Mouse (Mus musculus): Measurements from ENCODE around the gene Srgap2. TPM values are rescaled to one million over a fixed set of nuclear protein-coding genes. Genes with fewer than 3 reads are reported as not detected.

Srgap2 gene
- polyA plus RNA-seq, 1 experiment, result 0.38 TPM

GRCm38 (mm10) chr1:131437975-131438374 lies 89.2 kb downstream of the Srgap2 start:
- Histone ChIP-seq H3K4me3 (replicated peaks) (no peak overlapping the region), H3K4me1 (ENCODE audit: control insufficient read depth) (0 out of 2 replicates have a peak, but pooled peaks cover 2% of the 10 kb centered on the region), H3K36me3 (ENCODE audit: control insufficient read depth) (no peaks in the 10 kb centered on the region), H3K27me3 (ENCODE audit: control insufficient read depth) (no peaks in the 10 kb centered on the region), H3K9me3 (ENCODE audit: control insufficient read depth, low read length) (no peaks in the 10 kb centered on the region)
- no peak for TF ChIP-seq GATA1 (IDR thresholded peaks at IDR 0.05; ENCODE audit: low read length)
- TF ChIP-seq TAL1 (IDR thresholded peaks at IDR 0.05; ENCODE audit: low read length), result no peak

- Histone ChIP-seq H3K4me1 (ENCODE audit: control insufficient read depth) (peaks cover 3% of the 10 kb centered on the region), H3K36me3 (ENCODE audit: control insufficient read depth) (no peaks in the 10 kb centered on the region), H3K27me3 (ENCODE audit: control insufficient read depth) (no peaks in the 10 kb centered on the region), H3K4me3 (replicated peaks) (no peak overlapping the region), H3K9me3 (ENCODE audit: control insufficient read depth, low read length) (no peaks in the 10 kb centered on the region)
- TF ChIP-seq TAL1 (IDR thresholded peaks at IDR 0.05; ENCODE audit: low read length), result no peak
- TF ChIP-seq GATA1 (IDR thresholded peaks at IDR 0.05; ENCODE audit: low read length), result no peak
Measured at GRCm38 (mm10) chr1:131436609-131437008, 90.5 kb downstream of the Srgap2 start.

GRCm38 (mm10) chr1:131431456-131432246 lies 95.5 kb downstream of the Srgap2 start:
- Histone ChIP-seq H3K27me3 (ENCODE audit: control insufficient read depth) (no peaks in the 10 kb centered on the region), H3K36me3 (ENCODE audit: control insufficient read depth) (peaks cover 2% of the 10 kb centered on the region), H3K4me3 (replicated peaks) (no peak overlapping the region), H3K4me1 (ENCODE audit: control insufficient read depth) (peaks cover 7% of the 10 kb centered on the region), H3K9me3 (ENCODE audit: control insufficient read depth, low read length) (no peaks in the 10 kb centered on the region)
- TF ChIP-seq GATA1 (IDR thresholded peaks at IDR 0.05; ENCODE audit: low read length) (no peak), TAL1 (IDR thresholded peaks at IDR 0.05; ENCODE audit: low read length) (no peak)

GRCm38 (mm10) chr1:131427140-131427821 lies 99.9 kb downstream of the Srgap2 start:
- peaks cover 7% of the 10 kb centered on the region for H3K4me1 ChIP-seq (ENCODE audit: control insufficient read depth)
- H3K9me3 ChIP-seq (ENCODE audit: control insufficient read depth, low read length), result no peaks in the 10 kb centered on the region
- H3K4me3 ChIP-seq (replicated peaks), result no peak overlapping the region
- no peak for TF ChIP-seq TAL1 (IDR thresholded peaks at IDR 0.05; ENCODE audit: low read length)
- TF ChIP-seq GATA1 (IDR thresholded peaks at IDR 0.05; ENCODE audit: low read length), result no peak
- peaks cover 2% of the 10 kb centered on the region for H3K36me3 ChIP-seq (ENCODE audit: control insufficient read depth)
- no peaks in the 10 kb centered on the region for H3K27me3 ChIP-seq (ENCODE audit: control insufficient read depth)

- peaks cover 6% of the 10 kb centered on the region for H3K4me1 ChIP-seq (ENCODE audit: control insufficient read depth)
- TF ChIP-seq GATA1 (IDR thresholded peaks at IDR 0.05; ENCODE audit: low read length) (no peak), TAL1 (IDR thresholded peaks at IDR 0.05; ENCODE audit: low read length) (no peak)
- no peaks in the 10 kb centered on the region for H3K36me3 ChIP-seq (ENCODE audit: control insufficient read depth)
- no peaks in the 10 kb centered on the region for H3K27me3 ChIP-seq (ENCODE audit: control insufficient read depth)
- no peak overlapping the region for H3K4me3 ChIP-seq (replicated peaks)
- no peaks in the 10 kb centered on the region for H3K9me3 ChIP-seq (ENCODE audit: control insufficient read depth, low read length)
Measured at GRCm38 (mm10) chr1:131423061-131423460, 104.1 kb downstream of the Srgap2 start.

GRCm38 (mm10) chr1:131421113-131421512 lies 106.0 kb downstream of the Srgap2 start:
- Histone ChIP-seq H3K27me3 (ENCODE audit: control insufficient read depth) (no peaks in the 10 kb centered on the region), H3K4me1 (ENCODE audit: control insufficient read depth) (peaks cover 6% of the 10 kb centered on the region), H3K4me3 (replicated peaks) (no peak overlapping the region), H3K36me3 (ENCODE audit: control insufficient read depth) (no peaks in the 10 kb centered on the region), H3K9me3 (ENCODE audit: control insufficient read depth, low read length) (no peaks in the 10 kb centered on the region)
- TF ChIP-seq GATA1 (IDR thresholded peaks at IDR 0.05; ENCODE audit: low read length) (no peak), TAL1 (IDR thresholded peaks at IDR 0.05; ENCODE audit: low read length) (no peak)

GRCm38 (mm10) chr1:131420660-131421059 lies 106.5 kb downstream of the Srgap2 start:
- no peak overlapping the region for H3K4me3 ChIP-seq (replicated peaks)
- H3K4me1 ChIP-seq (ENCODE audit: control insufficient read depth), result peaks cover 6% of the 10 kb centered on the region
- no peaks in the 10 kb centered on the region for H3K9me3 ChIP-seq (ENCODE audit: control insufficient read depth, low read length)
- H3K27me3 ChIP-seq (ENCODE audit: control insufficient read depth), result no peaks in the 10 kb centered on the region
- TF ChIP-seq GATA1 (IDR thresholded peaks at IDR 0.05; ENCODE audit: low read length) (no peak), TAL1 (IDR thresholded peaks at IDR 0.05; ENCODE audit: low read length) (no peak)
- no peaks in the 10 kb centered on the region for H3K36me3 ChIP-seq (ENCODE audit: control insufficient read depth)

GRCm38 (mm10) chr1:131419307-131419706 lies 107.8 kb downstream of the Srgap2 start:
- Histone ChIP-seq H3K4me3 (replicated peaks) (no peak overlapping the region), H3K36me3 (ENCODE audit: control insufficient read depth) (no peaks in the 10 kb centered on the region), H3K9me3 (ENCODE audit: control insufficient read depth, low read length) (no peaks in the 10 kb centered on the region), H3K27me3 (ENCODE audit: control insufficient read depth) (no peaks in the 10 kb centered on the region), H3K4me1 (ENCODE audit: control insufficient read depth) (peaks cover 6% of the 10 kb centered on the region)
- TF ChIP-seq GATA1 (IDR thresholded peaks at IDR 0.05; ENCODE audit: low read length) (no peak; the same call in 1 of the 2 replicates), TAL1 (IDR thresholded peaks at IDR 0.05; ENCODE audit: low read length) (no peak)

Data from erythroblast, embryonic 14.5 days (primary cell).